Mouse (Mus musculus): Measurements from ENCODE around the gene Lgr5.

The Lgr5 gene

GRCm38 (mm10) chr10:115571317-115571716, 16.3 kb downstream of the Lgr5 start:
- no peak for DNase-seq (ENCODE audit: inconsistent age in 2 of 2, low spot score in 1 of 2)

- no peak for DNase-seq (ENCODE audit: inconsistent age in 2 of 2, low spot score in 1 of 2)
These were observed 17.0 kb downstream of the Lgr5 start for GRCm38 (mm10) chr10:115570577-115570976.

- no peak for DNase-seq (ENCODE audit: inconsistent age in 2 of 2, low spot score in 1 of 2)
These were observed 17.7 kb downstream of the Lgr5 start, which contains the start of gene A930009A15Rik for GRCm38 (mm10) chr10:115569712-115570491. Gene A930009A15Rik (plus strand): TSS chr10:115569986.

GRCm38 (mm10) chr10:115563961-115564360, 23.6 kb downstream of the Lgr5 start:
- no peak for DNase-seq (ENCODE audit: inconsistent age in 2 of 2, low spot score in 1 of 2)

GRCm38 (mm10) chr10:115562911-115563686, 24.5 kb downstream of the Lgr5 start:
- DNase-seq (ENCODE audit: inconsistent age in 2 of 2, low spot score in 1 of 2): no peak

GRCm38 (mm10) chr10:115561136-115561880, 26.3 kb downstream of the Lgr5 start:
- no peak for DNase-seq (ENCODE audit: inconsistent age in 2 of 2, low spot score in 1 of 2)

- DNase-seq (ENCODE audit: inconsistent age in 2 of 2, low spot score in 1 of 2): no peak
These were observed 30.8 kb downstream of the Lgr5 start for GRCm38 (mm10) chr10:115556738-115557242.

GRCm38 (mm10) chr10:115555191-115555765, 32.3 kb downstream of the Lgr5 start:
- no peak for DNase-seq (ENCODE audit: inconsistent age in 2 of 2, low spot score in 1 of 2)

GRCm38 (mm10) chr10:115553352-115554113, 34.0 kb downstream of the Lgr5 start:
- no peak for DNase-seq (ENCODE audit: inconsistent age in 2 of 2, low spot score in 1 of 2)

GRCm38 (mm10) chr10:115551069-115551468, 36.5 kb downstream of the Lgr5 start:
- no peak for DNase-seq (ENCODE audit: inconsistent age in 2 of 2, low spot score in 1 of 2)

GRCm38 (mm10) chr10:115550253-115550652, 37.3 kb downstream of the Lgr5 start:
- DNase-seq (ENCODE audit: inconsistent age in 2 of 2, low spot score in 1 of 2): no peak

GRCm38 (mm10) chr10:115542917-115543316, 44.7 kb downstream of the Lgr5 start:
- no peak for DNase-seq (ENCODE audit: inconsistent age in 2 of 2, low spot score in 1 of 2)

GRCm38 (mm10) chr10:115530746-115531145, 56.8 kb downstream of the Lgr5 start:
- no peak for DNase-seq (ENCODE audit: inconsistent age in 2 of 2, low spot score in 1 of 2)

- DNase-seq (ENCODE audit: inconsistent age in 2 of 2, low spot score in 1 of 2): no peak
These were observed 57.8 kb downstream of the Lgr5 start for GRCm38 (mm10) chr10:115529768-115530167.

- DNase-seq (ENCODE audit: inconsistent age in 2 of 2, low spot score in 1 of 2): no peak
These were observed 58.7 kb downstream of the Lgr5 start for GRCm38 (mm10) chr10:115528892-115529291.

- no peak for DNase-seq (ENCODE audit: inconsistent age in 2 of 2, low spot score in 1 of 2)
These were observed 66.5 kb downstream of the Lgr5 start for GRCm38 (mm10) chr10:115521081-115521451.

- no peak for DNase-seq (ENCODE audit: inconsistent age in 2 of 2, low spot score in 1 of 2)
These were observed 67.1 kb downstream of the Lgr5 start for GRCm38 (mm10) chr10:115520200-115521080.

- peak in 1 of 2 experiments; percentile 27 for DNase-seq (ENCODE audit: inconsistent age in 2 of 2, low spot score in 1 of 2)
These were observed 68.7 kb downstream of the Lgr5 start for GRCm38 (mm10) chr10:115518845-115519244.

- no peak for DNase-seq (ENCODE audit: inconsistent age in 2 of 2, low spot score in 1 of 2)
These were observed 72.1 kb downstream of the Lgr5 start for GRCm38 (mm10) chr10:115515503-115515902.
